Mouse (Mus musculus): ENCODE measurements at regions not wholly inside any gene's neighbourhood (a gene's known extent, or its start where the extent isn't known, plus 50 kb on each side); places are given as distances from the start of the nearest gene placed in this dataset.
A peak's percentile ranks its signal among the peaks of the same experiment; 100 is the strongest.

- TF ChIP-seq CTCF (conservative IDR thresholded peaks at IDR 0.05 in 1 of 2, IDR thresholded peaks at IDR 0.05 in 1 of 2; ENCODE audit: low read depth in 2 of 2, low read length in 2 of 2) = peak in 1 of 2 experiments; percentile 60; a peak in 2 of 4 replicates
- no peak for TF ChIP-seq CHD1 (IDR thresholded peaks at IDR 0.05; ENCODE audit: low read depth, low read length)
- TF ChIP-seq MAFK (IDR thresholded peaks at IDR 0.05; ENCODE audit: insufficient replicate concordance, low read length) = no peak
- no peak for TF ChIP-seq E2F4 (IDR thresholded peaks at IDR 0.05; ENCODE audit: insufficient replicate concordance, low read depth, low read length)
- TF ChIP-seq ZNF384 (IDR thresholded peaks at IDR 0.05; ENCODE audit: low read depth, low read length) = no peak
Measured at GRCm38 (mm10) chr17:45848605-45849004, 115.0 kb upstream of the 1600014C23Rik start.

All from CH12.LX (cell line).